Mouse (Mus musculus): ENCODE data around the gene Rtn4rl1. TPM values are rescaled to one million over a fixed set of nuclear protein-coding genes. Genes with fewer than 3 reads are reported as not detected.

Gene Rtn4rl1
- polyA plus RNA-seq, 1 experiment from 2014 or later: 2.9 TPM

MicroRNAs within 50 kb of the gene (microRNA counts, 519-probe panel; counts per million panel counts)
- microRNA mmu-miR-132 (3,086 counts per million, percentile 60 among the panel's probes with 10 or more counts), microRNA mmu-miR-212 (not detected)

Small RNAs within 50 kb of the gene (microRNA-seq; reads per million reads assigned to microRNA genes)
- 280 reads per million, percentile 62 among the genes with 10 or more reads in this experiment for gene Mir132
- 30.4 reads per million, percentile 37 among the genes with 10 or more reads in this experiment for gene Mir212

Other genes starting within 250 kb of the Rtn4rl1 start
- gene Hic1, start 24.3 kb upstream of the Rtn4rl1 start, polyA plus RNA-seq (2015; fragmentation: Nextera tagmentation; extraction: Ambion mirVana): 8.4 and 8.5 TPM in 2 replicates
- 24.0 and 24.2 TPM in 2 replicates for gene Ovca2, start 14.9 kb upstream of the Rtn4rl1 start, polyA plus RNA-seq (2015; fragmentation: Nextera tagmentation; extraction: Ambion mirVana)
- 17.1 and 17.9 TPM in 2 replicates for gene Dph1, start 2.5 kb upstream of the Rtn4rl1 start, polyA plus RNA-seq (2015; fragmentation: Nextera tagmentation; extraction: Ambion mirVana)
- gene Rpa1, start 154.5 kb downstream of the Rtn4rl1 start, polyA plus RNA-seq (2015; fragmentation: Nextera tagmentation; extraction: Ambion mirVana): 172 and 191 TPM in 2 replicates
- gene Smyd4, start 154.7 kb downstream of the Rtn4rl1 start, polyA plus RNA-seq (2015; fragmentation: Nextera tagmentation; extraction: Ambion mirVana): 14.1 and 16.9 TPM in 2 replicates
- gene Serpinf1, start 228.9 kb downstream of the Rtn4rl1 start, polyA plus RNA-seq (2015; fragmentation: Nextera tagmentation; extraction: Ambion mirVana): 61.3 and 67.5 TPM in 2 replicates
- gene Serpinf2, start 245.8 kb downstream of the Rtn4rl1 start, polyA plus RNA-seq (2015; fragmentation: Nextera tagmentation; extraction: Ambion mirVana): 0.95 and 9.2 TPM in 2 replicates

Measured in lung, embryonic 16.5 days (tissue).